Mouse (Mus musculus): ENCODE results near the gene Dcdc2c.
A peak's percentile ranks its signal among the peaks of the same experiment; 100 is the strongest.

The Dcdc2c gene

DNA sequence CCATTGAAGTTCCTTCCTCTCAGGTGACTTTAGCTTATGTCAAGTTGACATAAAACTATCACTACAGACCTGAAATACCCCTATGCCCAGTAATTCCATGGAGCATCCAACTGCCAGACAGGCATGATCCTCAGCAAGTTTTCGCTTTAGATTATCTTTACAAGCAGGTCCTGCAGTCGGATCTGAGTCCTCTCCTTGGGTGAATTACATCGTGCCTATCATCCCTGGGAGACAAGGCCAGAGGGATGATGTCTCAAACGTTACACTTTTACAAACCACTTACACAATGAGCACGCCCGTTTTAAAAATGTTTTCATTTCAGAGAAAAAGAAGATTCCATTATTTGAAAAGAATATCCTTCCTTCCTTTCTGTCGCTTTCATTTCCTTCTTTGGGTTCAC is 91.7 kb downstream of the Dcdc2c start:
- no peak for DNase-seq (ENCODE audit: low read depth, low spot score)

DNA sequence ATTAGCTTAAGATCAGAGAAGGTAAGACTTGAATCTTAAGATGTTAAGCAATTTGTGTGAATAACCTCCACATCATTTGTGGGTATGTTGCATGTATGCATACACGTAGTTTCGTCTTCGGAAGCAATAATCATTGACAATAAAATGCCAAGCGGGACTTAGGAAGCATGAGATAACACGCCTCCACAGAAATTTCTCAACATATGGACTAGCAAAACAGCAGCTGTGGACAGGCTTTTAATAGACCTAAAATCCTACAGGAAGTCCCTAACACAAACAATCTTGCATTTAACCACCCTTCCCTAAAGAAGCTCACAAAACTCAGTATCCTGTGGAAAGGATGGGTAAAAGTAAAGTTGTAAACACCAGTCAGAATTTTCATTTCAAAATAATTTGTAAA is 93.4 kb downstream of the Dcdc2c start:
- DNase-seq (ENCODE audit: low read depth, low spot score): no peak

DNA sequence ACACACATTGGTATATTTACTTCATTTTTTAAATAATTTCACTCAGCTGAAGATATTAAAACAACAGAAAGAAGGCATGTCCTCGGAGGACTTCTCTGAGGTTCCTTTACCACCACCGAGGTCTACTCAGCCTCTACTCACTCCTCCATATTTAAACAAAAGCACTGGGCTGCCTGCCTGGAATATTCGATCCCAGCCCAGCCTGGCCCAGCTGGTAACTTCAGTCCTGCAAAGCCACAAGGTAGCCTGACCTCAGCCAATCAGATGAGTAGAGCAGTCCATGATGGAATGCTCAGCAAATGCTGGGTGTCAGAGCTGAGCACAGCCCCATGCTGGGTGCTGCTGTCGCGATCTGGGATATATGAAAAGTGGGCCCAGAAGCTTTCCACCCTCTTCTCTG is 115.7 kb downstream of the Dcdc2c start:
- DNase-seq (ENCODE audit: low read depth, low spot score): no peak

DNA sequence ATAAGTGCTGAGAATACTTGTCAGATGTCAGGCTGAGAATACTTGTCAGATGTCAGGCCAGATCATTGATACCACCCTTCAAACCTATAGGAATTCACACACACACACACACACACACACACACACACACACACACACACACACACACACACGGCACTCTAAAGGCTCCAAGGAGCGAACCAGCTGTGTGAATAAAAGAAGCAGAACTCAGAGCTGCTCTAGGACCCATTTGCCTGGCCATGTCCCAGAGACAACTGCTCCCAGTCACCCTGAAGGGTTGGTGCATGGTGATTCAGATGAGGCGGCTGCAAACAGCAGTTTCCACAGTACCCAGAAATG is 119.5 kb downstream of the Dcdc2c start:
- DNase-seq (ENCODE audit: low read depth, low spot score): no peak

GRCm38 (mm10) chr12:28431832-28432728 is 120.1 kb downstream of the Dcdc2c start:
- DNase-seq (ENCODE audit: low read depth, low spot score): peak; percentile 76

- DNase-seq (ENCODE audit: low read depth, low spot score): no peak
Observed at GRCm38 (mm10) chr12:28429856-28430255, 122.3 kb downstream of the Dcdc2c start.

DNA sequence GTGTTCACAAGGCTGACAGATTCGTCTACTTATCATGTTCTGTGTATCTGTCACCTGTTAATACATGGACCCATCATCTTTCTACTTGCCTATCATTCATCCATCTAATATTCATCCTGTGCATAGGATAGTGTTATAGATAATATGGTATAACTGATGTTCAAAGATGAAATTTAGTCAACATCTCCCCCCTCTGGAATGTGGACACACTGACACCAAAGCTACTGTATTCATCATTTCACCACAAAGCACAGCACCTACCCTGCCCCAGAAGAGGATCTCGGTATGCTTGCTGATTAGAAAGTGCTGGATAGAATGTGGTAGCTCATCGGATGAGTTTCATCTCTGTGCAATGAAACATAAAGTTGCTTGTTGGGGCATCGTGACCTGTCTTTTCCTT is 135.2 kb downstream of the Dcdc2c start:
- DNase-seq (ENCODE audit: low read depth, low spot score): no peak

- no peak for DNase-seq (ENCODE audit: low read depth, low spot score)
Observed at GRCm38 (mm10) chr12:28407656-28408405, 144.4 kb downstream of the Dcdc2c start.

DNA sequence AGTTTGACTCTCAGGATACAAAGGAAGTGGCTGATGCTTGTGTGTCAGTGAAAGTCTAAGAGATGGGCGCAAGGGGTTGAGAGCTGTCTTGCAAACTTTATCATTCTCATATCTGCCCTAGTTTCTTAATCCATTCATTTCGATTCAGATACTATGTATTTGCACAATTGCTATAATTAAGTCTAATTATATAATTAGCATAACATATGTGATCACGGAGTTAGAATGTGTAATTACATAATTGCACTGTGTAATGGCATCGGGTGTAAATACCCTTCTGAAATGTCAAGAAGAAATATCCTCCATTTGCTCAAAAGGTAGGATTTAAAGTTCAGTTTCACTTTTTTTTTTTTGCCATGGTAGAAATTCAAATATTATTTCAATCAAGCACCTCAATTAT is 149.9 kb downstream of the Dcdc2c start:
- DNase-seq (ENCODE audit: low read depth, low spot score): no peak

DNA sequence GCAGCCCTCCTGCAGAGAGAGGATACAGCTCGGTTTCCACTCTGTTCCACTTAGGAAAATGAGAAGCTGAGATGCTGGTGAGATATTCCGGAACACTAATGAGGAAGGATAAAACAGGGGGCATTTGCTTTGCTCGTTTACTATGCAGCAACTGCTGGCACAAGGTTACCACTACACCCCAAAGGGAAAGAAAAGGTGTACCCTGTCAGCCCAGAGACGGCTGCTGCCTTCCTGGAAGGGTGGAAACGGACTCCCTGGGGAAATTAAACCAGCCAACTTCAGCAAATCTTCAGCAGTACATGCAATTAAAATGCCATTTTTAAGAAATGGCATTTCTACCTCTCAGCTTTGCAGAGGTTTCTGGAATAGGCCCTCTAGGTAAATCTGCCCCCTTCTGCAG is 150.8 kb downstream of the Dcdc2c start:
- DNase-seq (ENCODE audit: low read depth, low spot score): no peak

- no peak for DNase-seq (ENCODE audit: low read depth, low spot score)
Observed at GRCm38 (mm10) chr12:28392129-28392528, 160.1 kb downstream of the Dcdc2c start.
